Mouse (Mus musculus): ENCODE results near the gene Klhdc8b. TPM values are rescaled to one million over a fixed set of nuclear protein-coding genes. Genes with fewer than 3 reads are reported as not detected.

Gene Klhdc8b
- polyA plus RNA-seq (2017; shearing (Covaris generic)): 7.3 TPM

GRCm38 (mm10) chr9:108461181-108461631 is at the start of gene Klhdc8b:
Gene Klhdc8b, minus strand, starts transcription at chr9:108461581.

GRCm38 (mm10) chr9:108507619-108508434 is 46.4 kb upstream of the Klhdc8b start, which contains the start of gene Qars:
Gene Qars, plus strand, starts transcription at chr9:108507706.

GRCm38 (mm10) chr9:108490559-108491285 is 29.3 kb upstream of the Klhdc8b start, which contains the start of gene Usp19:
Gene Usp19, plus strand, starts transcription at chr9:108490602.

GRCm38 (mm10) chr9:108479721-108480351 is 18.5 kb upstream of the Klhdc8b start, which contains the start of gene Lamb2:
Gene Lamb2, plus strand, starts transcription at chr9:108479736.

GRCm38 (mm10) chr9:108460319-108461178 is 832 bp downstream of the Klhdc8b start, which contains the start of gene Ccdc71:
Gene Ccdc71, plus strand, starts transcription at chr9:108460527.

GRCm38 (mm10) chr9:108436182-108436581 is 25.2 kb downstream of the Klhdc8b start, which contains the start of gene BC048562:
Gene BC048562, plus strand, starts transcription at chr9:108436482.

GRCm38 (mm10) chr9:108428384-108428783 is 33.0 kb downstream of the Klhdc8b start, which contains the start of gene Ccdc36:
Gene Ccdc36, minus strand, starts transcription at chr9:108428484.

Other genes starting within 250 kb of the Klhdc8b start
- gene Dag1, start 197.6 kb downstream of the Klhdc8b start, polyA plus RNA-seq (2017; shearing (Covaris generic)): 11.0 TPM
- gene Nicn1, start 171.2 kb downstream of the Klhdc8b start, polyA plus RNA-seq (2017; shearing (Covaris generic)): 1.7 TPM
- gene Amt, start 164.7 kb downstream of the Klhdc8b start, polyA plus RNA-seq (2017; shearing (Covaris generic)): 0.17 TPM
- 424 TPM for gene Rhoa, start 155.5 kb downstream of the Klhdc8b start, polyA plus RNA-seq (2017; shearing (Covaris generic))
- 5.3 TPM for gene Tcta, start 155.4 kb downstream of the Klhdc8b start, polyA plus RNA-seq (2017; shearing (Covaris generic))
- 260 TPM for gene Gpx1, start 122.7 kb downstream of the Klhdc8b start, polyA plus RNA-seq (2017; shearing (Covaris generic))
- 94.4 TPM for gene Usp4, start 113.7 kb downstream of the Klhdc8b start, polyA plus RNA-seq (2017; shearing (Covaris generic))
- gene 1700102P08Rik, start 68.8 kb downstream of the Klhdc8b start, polyA plus RNA-seq (2017; shearing (Covaris generic)): 0.74 TPM
- not detected for gene Ccdc36, start 33.1 kb downstream of the Klhdc8b start, polyA plus RNA-seq (2017; shearing (Covaris generic))
- gene BC048562, start 25.1 kb downstream of the Klhdc8b start, polyA plus RNA-seq (2017; shearing (Covaris generic)): not detected
- gene Ccdc71, start 1.1 kb downstream of the Klhdc8b start, polyA plus RNA-seq (2017; shearing (Covaris generic)): 27.6 TPM
- gene Lamb2, start 18.2 kb upstream of the Klhdc8b start, polyA plus RNA-seq (2017; shearing (Covaris generic)): not detected
- 158 TPM for gene Usp19, start 29.0 kb upstream of the Klhdc8b start, polyA plus RNA-seq (2017; shearing (Covaris generic))
- 74.5 TPM for gene Qars, start 46.1 kb upstream of the Klhdc8b start, polyA plus RNA-seq (2017; shearing (Covaris generic))
- 172 TPM for gene Qrich1, start 55.2 kb upstream of the Klhdc8b start, polyA plus RNA-seq (2017; shearing (Covaris generic))
- 178 TPM for gene Impdh2, start 98.7 kb upstream of the Klhdc8b start, polyA plus RNA-seq (2017; shearing (Covaris generic))
- gene Ndufaf3, start 105.9 kb upstream of the Klhdc8b start, polyA plus RNA-seq (2017; shearing (Covaris generic)): 37.5 TPM
- gene Dalrd3, start 108.3 kb upstream of the Klhdc8b start, polyA plus RNA-seq (2017; shearing (Covaris generic)): 72.4 TPM
- 28.6 TPM for gene Wdr6, start 117.2 kb upstream of the Klhdc8b start, polyA plus RNA-seq (2017; shearing (Covaris generic))
- gene P4htm, start 136.1 kb upstream of the Klhdc8b start, polyA plus RNA-seq (2017; shearing (Covaris generic)): 11.5 TPM
- 179 TPM for gene Arih2, start 187.8 kb upstream of the Klhdc8b start, polyA plus RNA-seq (2017; shearing (Covaris generic))
- 20.0 TPM for gene Slc25a20, start 200.5 kb upstream of the Klhdc8b start, polyA plus RNA-seq (2017; shearing (Covaris generic))
- 29.3 TPM for gene Prkar2a, start 227.7 kb upstream of the Klhdc8b start, polyA plus RNA-seq (2017; shearing (Covaris generic))